Mouse (Mus musculus) inflammation-experienced regulatory T-cells, adult 6 months (primary cell): Measurements from ENCODE around the gene Mkrn1. TPM values are rescaled to one million over a fixed set of nuclear protein-coding genes. Genes with fewer than 3 reads are reported as not detected.
"Not testable (repeated sequence)": the region's sequence is repeated elsewhere in the genome, so short reads cannot be mapped to it uniquely, and the experiment has no call there.

Source experiments
- ATAC-seq: one replicate; pipeline ENCODE4 v1.8.0; 2017
- polyA plus RNA-seq, 3 experiments: library from polyadenylated mRNA; unstranded; fragments of 100-300 nt; shearing (Covaris generic); gene quantifications; one replicate each; pipeline ENCODE4 v1.2.1; 2017

Gene Mkrn1
- 10 to 100 TPM; 57.0 to 70.0 (median 62.5) TPM for polyA plus RNA-seq

DNA sequence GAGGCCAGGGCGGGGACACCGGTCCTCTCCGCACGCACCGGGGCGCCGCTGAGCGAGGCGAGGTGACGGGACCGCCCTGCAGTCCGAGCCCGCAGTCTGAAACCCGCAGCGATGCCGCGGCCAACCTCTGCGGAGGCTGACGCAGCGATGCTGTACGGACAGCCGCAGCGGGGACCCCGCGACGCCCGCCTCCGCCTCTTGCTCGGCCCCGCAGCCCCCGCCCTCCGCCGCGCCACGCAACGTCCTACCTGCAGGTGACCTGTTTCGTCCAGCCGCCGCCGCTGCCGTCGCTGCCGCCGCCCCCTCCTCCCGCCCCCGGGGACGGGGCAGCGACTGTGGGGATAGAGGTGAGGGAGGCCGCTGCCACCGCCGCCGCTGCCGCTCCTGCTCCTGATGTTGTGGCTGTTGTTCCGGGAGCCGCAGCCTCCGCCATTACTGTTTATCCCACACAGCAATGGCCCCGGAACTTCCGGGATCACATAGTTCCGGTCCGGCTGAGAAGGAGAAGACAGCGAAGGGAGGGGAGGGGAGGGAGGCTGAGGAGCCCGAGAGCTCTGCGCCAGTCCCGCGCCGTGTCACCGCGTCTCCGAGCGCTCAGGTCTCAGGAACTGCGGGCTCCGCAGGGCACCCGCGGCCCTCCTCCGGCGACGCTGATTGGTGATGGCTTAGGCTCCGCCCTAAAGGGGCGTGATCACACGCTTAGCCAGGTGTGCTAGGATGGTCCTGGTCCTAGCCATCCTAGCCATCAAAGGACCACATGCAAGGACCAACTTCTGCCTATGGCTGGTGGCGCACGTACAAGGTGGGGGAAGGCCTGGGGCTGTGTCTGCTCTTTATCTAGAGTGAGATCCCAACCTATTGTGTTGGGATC lies at the start of gene Mkrn1:
Mkrn1 (minus strand) TSS at position 612 of the 871 bp plus-strand sequence.
- ATAC-seq: peak; percentile 77

DNA sequence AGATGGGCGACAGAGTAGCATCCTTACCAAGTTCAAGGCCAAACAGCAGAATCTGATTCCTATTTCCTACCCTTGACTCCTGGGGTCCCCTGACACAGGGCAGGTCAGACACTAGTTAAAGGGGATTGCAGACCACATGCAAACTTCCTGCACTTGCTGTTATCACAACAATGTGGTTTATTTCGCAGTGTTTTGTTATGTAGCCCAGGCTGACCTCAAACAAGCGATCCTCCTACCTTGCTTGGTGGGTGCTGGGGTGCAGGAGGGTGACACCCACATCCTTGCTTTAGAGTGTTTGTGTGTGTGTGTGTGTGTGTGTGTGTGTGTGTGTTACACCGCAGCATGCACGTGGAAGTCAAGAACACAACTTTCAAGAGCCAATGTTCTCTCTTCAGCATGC lies 49.2 kb upstream of the Mkrn1 start:
- ATAC-seq: no peak

DNA sequence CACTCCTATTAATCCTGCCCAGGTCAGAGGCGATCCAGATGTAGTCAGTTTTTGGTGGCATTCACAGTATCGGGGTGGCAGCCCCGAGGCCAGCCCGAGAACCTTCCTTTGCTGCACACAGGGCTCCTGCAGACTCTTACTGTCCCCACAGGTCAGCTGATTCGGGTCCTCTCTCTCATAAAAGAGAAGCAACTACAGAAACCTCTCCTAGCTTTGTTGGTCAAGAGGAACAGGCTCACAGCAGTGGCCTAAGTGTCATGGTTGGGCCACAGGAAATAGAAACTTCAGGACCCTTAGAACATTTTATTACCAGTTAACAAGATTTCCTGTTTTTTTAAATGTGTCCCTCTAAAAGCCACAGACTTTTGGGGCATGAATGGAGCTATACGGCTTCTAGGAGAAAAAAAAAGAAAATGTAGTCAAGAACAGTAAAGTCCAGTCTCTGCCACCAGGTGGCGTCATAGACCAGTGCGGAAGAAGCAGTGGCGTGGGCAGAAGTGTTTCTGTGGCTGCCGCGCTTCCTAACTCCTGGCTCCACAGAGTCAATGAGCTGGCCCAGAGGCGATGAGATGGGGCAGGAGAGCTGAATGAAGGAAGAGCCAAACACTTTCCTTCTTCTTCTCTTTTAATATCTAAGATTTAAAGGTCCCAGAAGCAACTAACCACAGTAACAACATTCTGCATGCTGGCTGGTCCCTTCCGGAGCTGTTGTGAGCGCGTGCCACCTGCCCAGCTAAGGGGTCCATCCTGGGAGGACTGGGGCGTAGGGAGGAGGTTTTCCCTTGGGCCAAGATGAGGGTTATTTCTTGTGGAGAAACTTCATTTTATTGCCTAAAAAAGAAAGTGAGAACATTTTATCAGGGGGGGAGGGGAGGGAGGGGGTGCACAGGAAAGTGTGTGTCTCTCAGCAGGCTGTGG lies 42.6 kb upstream of the Mkrn1 start:
- ATAC-seq: peak; percentile 93

DNA sequence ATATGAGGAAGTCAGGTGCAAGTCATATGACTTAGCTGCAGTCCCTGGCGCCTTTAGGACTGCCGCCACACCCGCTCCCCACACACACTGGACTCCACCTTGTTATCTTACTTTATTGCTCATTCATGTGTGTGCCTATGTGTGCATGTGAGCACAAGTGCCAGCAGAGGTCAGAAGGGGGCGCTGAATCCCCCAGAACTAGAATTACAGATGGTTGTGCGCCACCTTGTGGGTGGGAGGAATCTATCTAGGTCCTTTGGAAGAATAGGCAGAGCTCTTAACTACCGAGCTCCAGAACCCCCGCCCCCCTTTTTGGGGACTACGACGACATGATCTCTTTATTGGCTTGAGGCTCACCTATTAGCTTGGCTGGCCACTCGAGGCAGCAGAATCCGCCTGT lies 39.8 kb upstream of the Mkrn1 start:
- ATAC-seq: no peak

DNA sequence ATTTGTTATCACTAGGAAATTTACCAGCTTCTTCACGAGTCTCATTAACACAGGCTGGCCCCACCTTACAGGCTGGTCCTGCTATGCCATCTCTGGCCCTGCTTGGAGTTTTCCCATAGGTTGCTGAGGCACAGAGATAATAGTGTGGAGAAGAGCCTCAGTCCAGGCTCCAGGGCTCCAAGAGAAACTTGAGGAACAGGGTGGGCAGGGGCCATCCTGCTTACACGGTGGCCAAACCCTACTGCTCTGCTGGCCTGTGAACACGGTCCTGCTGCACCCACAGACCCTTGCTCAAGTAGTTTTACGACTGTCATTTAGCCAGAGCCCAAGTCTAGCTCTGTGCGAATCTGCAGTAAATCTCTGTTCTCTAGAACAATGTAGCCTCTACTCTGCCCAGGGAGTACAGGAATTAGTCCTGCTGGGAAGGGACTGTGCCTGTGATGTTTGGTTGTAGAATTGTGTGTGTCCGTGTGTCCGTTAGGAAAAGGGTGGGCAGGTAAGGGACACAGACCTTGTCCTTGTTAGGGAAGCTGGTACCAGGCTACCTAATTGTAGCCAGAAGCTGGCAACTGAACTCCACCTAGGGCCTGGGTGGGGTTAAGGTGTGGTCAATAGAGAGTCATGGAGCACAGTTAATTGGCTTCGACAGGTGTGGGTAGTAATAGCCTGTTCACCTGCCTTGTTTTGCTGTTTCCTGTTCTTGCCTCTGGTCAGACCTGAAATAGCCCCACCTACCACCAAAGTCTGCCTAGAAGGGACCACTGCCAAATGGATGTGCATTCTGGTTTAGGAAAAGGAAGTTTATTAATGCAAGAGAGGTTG lies 35.3 kb upstream of the Mkrn1 start:
- no peak for ATAC-seq

DNA sequence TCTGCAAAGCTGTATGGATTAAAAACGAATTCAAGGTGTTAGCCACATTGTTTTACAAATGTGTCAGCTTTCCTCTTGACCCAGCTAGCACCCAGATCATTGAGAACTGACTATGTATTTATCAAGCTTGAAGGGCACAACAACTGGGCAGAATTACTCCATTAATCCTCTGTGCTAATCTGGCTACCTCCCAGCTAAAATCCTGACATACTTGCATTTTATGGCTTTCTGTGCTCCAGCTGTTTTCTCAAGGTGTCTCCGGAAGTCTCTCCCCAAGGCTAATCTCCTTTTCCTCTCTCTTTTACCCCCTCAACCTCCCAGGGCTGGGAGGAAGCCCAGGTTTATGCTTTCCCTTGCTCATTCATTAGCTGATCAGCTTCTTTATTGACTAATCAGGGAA lies 34.4 kb upstream of the Mkrn1 start:
- no peak for ATAC-seq

DNA sequence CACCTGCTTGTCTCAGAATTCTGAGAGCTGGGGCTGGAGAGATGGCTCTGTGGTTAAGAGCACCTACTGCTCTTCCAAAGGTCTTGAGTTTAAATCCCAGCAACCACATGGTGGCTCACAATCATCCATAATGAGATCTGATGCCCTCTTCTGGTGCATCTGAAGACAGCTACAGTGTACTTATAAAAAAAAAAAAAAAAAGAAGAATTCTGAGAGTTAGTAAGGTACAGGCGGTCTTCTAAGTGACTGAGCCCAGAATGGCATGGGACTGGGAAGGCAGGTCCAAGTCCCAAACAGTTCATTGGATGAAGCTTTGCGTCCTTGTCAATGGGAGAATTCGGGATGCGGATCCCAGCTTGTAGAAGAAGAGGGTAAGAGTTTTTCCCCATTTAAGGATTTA lies 33.3 kb upstream of the Mkrn1 start:
- ATAC-seq: no peak

DNA sequence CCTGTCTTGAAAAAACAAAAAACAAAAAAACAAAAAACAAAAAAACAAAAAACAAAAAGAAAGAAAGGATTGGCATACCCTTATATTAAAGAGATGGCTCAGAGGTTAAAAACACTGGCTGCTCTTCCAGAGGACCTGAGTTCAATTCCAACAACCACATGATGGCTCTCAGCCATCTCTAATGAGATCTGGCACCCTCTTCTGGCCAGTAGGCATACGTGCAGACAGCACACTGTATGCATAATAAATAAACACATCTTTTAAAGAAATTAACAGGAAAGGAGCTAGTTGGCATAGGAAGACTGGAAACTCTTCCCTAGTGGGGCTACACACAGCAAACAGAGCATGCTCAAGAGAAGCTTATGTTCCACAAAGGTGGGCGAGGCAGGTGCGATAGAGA lies 30.8 kb upstream of the Mkrn1 start:
- peak; percentile 50 for ATAC-seq

DNA sequence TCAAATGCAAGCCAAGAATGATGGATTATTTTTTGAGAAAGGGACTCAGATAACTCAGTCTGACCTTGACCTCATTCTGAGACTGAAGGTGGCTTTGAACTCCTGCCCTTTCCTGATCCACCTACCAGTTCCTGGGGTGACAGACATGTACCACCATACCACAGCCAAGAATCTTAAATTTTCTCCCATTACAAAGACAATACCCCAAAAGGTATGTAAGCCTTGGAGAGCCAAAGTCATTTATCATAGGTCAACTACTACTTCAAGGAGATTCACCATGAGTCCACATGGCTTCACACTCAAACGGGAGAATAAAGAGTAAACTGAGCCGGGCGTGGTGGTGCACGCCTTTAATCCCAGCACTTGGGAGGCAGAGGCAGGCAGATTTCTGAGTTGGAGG lies 30.3 kb upstream of the Mkrn1 start:
- no peak for ATAC-seq

DNA sequence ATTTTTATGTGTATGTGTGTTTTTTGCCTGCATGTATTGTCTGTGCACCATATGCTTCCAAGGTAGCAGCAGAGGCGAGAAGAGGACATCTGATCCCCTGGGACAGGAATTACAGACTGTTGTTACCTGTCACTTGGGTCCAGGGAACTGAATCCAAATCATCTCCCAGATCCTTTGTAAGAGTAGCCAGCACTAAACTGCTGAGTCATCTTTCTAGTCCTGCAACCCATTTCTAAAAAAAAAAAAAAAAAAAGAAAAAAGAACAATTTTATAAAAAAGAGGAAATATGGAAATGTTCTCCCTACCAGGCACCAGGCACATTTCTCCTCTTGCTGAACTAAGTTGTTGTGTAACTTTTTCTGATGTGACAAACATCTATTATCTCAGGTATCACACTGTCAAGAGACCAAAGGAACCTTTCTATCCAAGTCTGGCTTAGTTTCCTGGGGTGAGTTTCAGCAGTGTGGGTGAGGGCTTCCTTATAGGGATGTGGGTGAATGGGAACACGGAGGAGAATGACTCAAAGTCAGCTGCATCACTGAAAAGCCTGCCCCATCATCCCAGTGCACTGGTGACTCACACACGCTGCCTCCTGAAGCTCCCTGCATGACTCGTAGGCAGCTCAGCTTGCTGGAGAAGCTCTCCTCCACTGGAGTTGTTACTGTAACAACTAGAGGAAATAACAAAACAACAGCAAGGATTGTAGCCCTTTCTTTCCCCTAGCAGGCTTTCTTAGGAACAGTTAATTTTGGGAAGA lies 27.3 kb upstream of the Mkrn1 start:
- ATAC-seq: no peak

DNA sequence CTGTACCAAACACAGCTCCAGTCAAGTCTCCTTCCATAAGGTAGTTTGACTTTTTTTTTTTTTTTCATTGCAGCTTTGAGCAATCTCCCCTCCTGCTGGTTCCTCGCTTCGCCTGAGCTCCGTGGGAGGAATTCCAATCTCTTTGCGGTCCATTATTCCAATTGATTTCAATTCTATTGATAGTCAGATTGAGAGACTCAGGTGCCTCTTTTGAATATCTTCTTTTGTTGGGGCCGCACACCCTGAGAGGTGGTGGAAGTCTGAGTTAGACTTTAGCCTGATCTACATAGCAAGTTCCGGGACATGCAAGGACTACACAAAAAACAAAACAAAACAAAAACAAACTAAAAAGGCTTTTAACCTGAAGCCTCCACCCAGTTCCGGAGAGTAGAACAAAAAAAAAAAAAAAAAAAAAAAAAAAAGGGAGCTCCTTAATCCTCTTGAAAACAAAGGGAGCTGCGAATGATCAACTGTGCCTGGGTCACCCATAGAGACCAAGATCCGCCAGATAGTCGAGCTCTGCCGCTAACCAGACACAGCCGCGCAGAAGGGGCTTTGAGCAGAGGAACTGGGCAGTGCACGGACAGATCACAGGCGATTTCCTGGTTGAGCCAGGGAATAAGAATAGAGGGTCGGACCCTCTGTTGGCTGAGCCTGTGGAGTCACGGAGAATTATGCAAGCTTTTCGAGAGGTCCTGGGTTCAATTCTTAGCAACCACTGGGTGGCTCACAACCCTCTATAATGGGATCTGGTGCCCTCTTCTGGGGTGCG lies 25.7 kb upstream of the Mkrn1 start:
- ATAC-seq: no peak

DNA sequence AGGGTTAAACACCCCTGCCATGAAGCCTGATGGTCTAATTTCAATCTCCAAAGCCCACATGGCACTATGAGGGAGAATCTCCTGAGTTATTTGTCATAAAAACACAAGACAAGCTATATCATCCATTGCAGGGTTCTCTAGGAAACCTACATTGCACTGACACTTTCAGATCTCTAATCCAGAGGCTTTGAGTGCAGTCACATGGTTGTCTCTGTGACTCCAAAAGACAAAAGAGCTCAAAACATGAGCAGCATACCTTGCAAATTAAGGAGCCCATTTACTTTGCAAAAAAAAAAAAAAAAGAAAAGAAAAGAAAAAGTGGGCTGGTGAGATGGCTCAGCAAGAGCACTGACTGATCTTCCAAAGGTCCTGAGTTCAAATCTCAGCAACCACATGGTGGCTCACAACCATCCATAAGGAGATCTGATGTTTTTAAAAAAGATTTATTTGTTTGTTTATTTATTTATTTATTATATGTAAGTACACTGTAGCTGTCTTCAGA lies 22.6 kb upstream of the Mkrn1 start:
- ATAC-seq: no peak

DNA sequence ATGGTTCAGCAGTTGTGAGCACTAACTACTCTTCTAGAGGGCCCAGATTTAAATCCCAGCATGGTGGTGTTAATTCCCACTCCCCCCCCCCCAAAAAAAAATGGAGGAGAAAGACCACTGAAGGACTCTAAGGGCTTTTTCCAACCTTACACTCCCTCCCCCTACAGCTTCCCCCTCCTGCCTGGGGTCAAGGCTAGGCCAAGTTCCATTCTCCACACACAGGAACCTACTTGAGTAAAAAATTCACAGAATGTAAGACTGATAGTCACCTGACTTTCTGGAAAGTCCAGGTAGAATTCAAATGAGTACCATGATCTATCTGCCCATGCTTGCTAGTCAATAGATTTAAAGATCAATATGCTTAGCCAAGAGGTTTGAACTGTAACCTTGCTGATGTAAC lies 19.9 kb upstream of the Mkrn1 start:
- ATAC-seq: no peak

DNA sequence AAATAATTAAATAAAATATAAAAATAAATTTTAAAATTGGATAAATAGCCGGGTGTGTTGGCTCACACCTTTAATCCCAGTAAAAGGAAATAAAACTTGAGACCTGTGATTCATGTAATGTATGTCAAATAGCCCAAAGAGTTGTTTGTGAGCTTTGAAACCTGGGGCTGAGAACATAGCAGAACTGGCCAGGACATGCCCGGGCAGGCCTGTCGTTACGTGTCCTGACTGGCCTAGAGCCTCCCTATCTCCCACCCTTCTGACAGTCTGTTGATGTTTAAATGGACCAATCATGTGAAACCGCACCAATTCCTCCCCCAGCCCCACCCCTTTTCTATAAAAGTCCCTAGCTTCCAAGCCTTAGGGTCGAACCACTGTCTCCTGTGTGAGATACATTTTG lies 17.3 kb upstream of the Mkrn1 start:
- not testable (repeated sequence) for ATAC-seq

DNA sequence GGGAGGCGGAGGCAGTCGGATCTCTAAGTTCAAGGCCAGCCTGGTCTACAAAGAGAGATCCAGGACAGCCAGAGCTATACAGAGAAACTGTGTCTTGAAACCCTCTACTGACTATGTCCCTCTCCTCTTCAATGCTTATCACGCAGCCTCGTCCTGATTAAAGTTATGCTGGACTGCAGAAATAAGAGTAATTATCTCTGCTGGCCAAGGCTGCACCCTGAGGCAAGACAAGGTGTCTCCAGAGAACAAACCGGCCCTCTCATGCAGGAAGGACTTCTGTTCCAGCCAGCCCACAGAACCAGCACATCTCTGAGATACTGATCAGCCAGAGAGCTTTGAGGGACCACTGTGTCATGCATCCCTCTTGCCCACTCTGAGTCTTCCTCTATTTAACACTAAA lies 15.6 kb upstream of the Mkrn1 start:
- no peak for ATAC-seq

DNA sequence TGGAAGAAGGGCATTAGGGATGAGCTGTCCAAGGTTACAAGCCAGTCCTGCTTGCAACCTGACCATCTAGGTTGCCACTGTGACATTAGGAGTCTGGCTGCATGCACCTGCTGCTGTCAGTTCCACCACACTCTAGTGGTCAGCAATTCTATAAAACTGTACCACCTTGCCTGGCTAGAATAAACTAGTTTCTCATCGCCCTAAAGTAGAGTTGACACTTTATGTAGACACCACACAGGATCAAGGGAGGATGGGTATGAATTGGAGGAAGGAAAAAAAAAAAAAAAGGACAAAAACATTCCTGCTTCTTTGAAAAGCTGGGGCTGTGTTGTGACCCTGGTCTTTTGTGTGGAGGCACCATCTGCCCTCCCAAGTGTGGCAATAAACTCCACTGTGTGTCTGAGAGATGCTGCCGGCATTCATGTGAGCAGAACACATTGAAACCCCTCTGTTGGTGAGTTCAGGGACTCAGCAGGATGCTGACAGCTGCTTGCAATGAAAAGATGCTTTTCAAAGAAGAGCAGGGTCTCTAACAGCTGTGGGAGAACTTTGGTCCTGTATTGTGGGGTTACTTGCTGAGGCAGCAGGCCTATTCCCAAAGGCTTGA lies 14.7 kb upstream of the Mkrn1 start:
- no peak for ATAC-seq

DNA sequence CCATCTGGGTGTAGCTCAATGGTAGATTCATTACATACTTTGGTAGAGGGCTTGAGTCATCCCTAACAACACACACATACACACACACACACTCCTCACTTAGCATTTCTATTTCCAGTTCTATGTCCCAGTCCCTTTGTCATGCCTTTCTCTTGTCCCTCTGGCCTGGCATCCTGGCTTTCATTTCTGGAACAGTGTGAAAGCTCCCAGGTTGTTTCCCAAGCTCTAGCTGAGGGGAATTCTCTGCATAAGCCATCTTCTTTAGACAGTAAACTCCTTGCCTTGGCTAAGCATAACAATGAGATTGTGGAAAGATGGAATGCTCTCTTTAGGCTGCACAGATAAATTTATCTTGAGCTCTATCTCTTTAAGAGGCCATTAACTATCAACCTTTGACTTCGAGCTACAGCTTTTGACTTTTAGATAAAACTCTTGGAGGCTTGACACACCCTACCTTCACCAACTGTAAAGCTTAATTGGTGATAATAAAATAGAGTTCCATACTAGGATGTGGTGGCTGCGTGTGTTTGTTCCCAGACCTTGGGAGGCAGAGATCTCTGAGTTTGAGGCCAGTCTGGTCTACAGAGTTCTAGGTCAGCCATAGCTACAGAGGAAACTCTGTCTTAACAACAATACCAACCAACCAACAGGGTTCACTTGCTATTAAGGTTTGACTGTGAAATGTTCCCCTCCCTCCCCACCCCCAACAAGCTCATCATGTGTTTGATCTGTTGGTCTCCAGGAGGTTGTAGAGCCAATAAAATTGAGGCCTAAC lies 14.0 kb upstream of the Mkrn1 start:
- no peak for ATAC-seq

DNA sequence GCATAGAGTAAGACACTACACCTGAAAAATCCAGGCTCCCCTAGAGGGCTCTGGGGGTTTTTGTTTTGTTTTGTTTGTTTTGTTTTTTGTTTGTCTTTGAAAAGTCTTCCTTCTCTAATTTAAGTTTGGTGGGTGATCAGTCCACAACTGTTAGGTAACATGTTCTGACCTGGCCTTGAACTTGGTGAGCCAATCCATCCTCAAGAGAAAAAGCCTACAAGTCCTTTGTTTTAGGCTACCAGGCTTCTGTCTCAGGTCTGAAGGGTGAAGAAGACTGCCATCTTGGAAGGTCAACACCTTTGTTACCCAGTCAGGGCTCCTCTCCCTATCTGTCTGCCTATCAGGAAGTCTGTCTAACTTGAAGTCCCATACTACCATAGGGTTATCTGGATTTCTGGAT lies 13.4 kb upstream of the Mkrn1 start:
- no peak for ATAC-seq

DNA sequence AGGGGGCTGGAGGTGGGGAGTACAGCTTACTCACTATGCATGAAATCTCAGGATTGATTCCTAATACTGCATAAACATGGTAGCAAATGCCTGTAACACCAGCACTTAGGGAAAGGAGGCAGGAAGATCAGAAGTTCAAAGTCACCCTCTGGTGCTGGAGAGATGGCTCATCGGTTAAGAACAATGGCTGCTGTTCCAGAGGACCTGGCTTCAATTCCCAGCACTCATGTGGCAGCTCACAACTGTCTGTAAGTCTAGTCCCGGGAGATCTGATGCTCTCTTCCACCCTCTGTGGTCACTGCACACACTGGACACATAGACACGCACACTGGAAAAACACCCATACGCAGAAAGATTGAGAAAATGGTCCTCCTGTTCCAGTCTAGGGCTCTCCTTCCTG lies 12.9 kb upstream of the Mkrn1 start:
- no peak for ATAC-seq

DNA sequence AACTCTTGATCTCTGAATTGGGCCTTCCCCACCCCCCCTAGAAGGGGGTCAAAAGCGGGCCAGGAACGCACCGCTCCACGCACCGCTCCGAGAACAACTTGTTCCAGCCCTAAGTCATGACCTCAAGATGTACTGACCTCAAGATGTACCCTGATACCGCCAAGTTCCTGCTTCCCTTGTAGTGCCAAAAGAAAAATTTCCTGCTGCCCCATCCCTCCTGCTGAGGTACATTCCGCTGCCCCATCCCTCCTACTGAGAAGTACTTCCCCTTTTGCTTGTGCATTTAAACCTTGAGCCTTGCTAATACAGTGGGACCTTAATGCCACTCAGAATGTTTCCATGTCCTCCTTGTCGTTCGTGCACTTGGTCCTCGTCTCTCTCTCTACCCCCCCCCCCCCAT lies 10.5 kb upstream of the Mkrn1 start:
- ATAC-seq: no peak
